Mouse (Mus musculus): ENCODE measurements around the gene Pccb.

DNA sequence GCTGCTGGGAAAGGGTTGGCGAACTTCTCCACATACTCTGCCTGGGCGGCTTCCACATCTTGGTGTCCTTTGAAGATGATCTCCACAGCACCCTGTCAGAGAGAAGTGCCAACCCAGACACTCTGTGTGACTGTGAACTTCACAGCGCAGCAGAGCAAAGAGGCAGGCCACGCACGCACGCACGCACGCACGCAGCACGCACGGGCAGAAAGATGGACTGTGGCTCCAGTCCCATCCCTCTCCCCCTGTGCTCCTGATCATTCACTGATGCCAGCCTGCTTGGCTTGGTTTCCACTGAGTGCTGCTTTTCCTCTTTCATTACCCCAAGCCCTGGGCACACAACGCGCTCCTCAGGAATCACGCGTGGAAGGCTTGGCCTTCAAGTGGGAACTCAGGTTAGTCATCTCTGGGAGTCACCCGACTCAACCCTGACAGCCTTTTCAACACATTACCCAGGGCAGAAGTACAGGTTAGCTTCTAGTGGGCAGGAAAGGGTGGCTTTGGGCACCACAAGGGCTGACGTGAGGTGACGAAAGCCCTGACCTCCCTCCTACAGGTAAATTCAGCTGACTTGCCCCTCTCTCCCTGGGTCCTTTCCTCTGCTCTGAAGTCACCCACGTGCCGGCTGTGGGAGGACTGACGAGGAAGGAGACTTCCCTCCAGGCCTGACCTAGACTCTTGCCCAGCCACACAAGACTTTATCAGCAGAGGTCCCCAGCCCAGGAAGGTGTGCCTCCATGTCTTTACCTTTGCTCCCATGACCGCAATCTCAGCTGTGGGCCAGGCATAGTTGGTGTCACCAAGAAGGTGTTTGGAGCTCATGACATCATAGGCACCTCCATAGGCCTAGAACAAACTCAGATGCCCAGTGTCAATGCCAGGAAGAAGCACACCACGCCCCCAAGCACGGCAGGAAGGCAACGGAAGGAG, 50.1 kb downstream of the Pccb start:
- TF ChIP-seq CTCF (IDR thresholded peaks at IDR 0.05; ENCODE audit: low read depth, low read length) = no peak
- no peak for TF ChIP-seq POLR2A (IDR thresholded peaks at IDR 0.05; ENCODE audit: insufficient read depth, low read length)

Measured in ES-Bruce4 (cell line).